Mouse (Mus musculus): ENCODE data around the gene Ldhd. TPM values are rescaled to one million over a fixed set of nuclear protein-coding genes. Genes with fewer than 3 reads are reported as not detected.
"Not testable (repeated sequence)": the region's sequence is repeated elsewhere in the genome, so short reads cannot be mapped to it uniquely, and the experiment has no call there.

The Ldhd gene
- polyA plus RNA-seq, 1 experiment from 2014 or later: 0.60 TPM

GRCm38 (mm10) chr8:111650651-111651050, 20.5 kb upstream of the Ldhd start:
- no peak overlapping the region for H3K9ac ChIP-seq (ENCODE audit: low read depth, low read length)
- no peaks in the 10 kb centered on the region for H3K27me3 ChIP-seq (replicated peaks; ENCODE audit: control insufficient read depth, insufficient read depth, low read length)
- no peak overlapping the region for H3K27ac ChIP-seq (replicated peaks; ENCODE audit: low read depth, low read length)
- H3K36me3 ChIP-seq (ENCODE audit: control insufficient read depth, insufficient read depth, low read length): no peaks in the 10 kb centered on the region
- H3K9me3 ChIP-seq (ENCODE audit: control insufficient read depth, low read length): no peaks in the 10 kb centered on the region
- H3K4me1 ChIP-seq (ENCODE audit: control insufficient read depth, insufficient read depth, low read length): peaks cover 8% of the 10 kb centered on the region; the same call in 1 of the 2 replicates
- DNase-seq (ENCODE audit: low spot score) (no peak), ATAC-seq (ENCODE audit: low read depth) (no peak)
- WGBS: 89% methylated on average over 3 of the region's 3 CpGs
- H3K4me2 ChIP-seq (ENCODE audit: low read depth, low read length): no peak overlapping the region
- H3K4me3 ChIP-seq (ENCODE audit: low read depth, low read length): no peak overlapping the region

DNA sequence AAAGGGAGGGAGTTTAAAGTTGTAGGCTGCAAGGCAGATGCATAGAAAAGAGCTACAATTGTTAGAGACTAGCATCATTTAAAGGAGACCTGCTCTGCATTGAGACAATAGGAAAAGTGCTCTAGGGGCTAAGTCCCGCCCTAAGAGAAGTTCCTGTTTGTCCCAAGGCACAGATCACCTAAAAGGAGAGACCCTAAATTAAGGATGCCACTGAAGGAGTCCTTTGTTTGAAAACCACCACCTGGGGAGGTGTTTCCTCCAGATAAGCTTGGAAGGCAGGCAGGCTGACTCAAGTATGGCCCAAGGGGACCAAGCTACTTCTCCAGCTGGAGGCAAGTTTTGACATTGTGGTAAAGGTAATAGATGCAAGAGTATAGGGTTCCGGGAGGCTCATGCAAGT, 18.7 kb upstream of the Ldhd start:
- WGBS: 44% methylated on average over 2 of the region's 2 CpGs

DNA sequence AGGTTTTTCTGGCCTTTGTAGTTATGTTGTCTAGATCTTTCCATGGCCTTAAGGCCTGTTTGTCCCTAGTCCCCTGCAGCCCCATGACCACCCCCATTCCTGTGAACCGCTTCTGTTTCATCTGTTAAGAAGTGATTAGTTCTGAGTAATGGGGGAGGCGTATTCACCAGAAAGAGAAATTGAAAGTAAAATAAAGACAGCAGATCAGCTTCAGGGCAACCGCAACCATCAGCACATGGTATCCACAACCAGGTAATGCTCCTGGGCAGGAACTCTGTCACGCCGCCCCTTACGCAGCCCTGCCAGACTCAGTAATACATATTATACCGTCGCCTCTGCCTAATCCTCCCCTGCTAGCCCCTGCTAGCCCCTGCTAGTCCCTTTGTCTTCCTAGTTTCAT, 15.5 kb upstream of the Ldhd start:
- ATAC-seq (ENCODE audit: low read depth) (no peak), DNase-seq (ENCODE audit: low spot score) (no peak)
- Histone ChIP-seq H3K4me3 (ENCODE audit: low read depth, low read length) (no peak overlapping the region), H3K4me2 (ENCODE audit: low read depth, low read length) (no peak overlapping the region), H3K4me1 (ENCODE audit: control insufficient read depth, insufficient read depth, low read length) (peaks cover 10% of the 10 kb centered on the region; the same call in 1 of the 2 replicates), H3K27me3 (replicated peaks; ENCODE audit: control insufficient read depth, insufficient read depth, low read length) (no peaks in the 10 kb centered on the region), H3K9ac (ENCODE audit: low read depth, low read length) (no peak overlapping the region), H3K9me3 (ENCODE audit: control insufficient read depth, low read length) (no peaks in the 10 kb centered on the region), H3K27ac (replicated peaks; ENCODE audit: low read depth, low read length) (no peak overlapping the region), H3K36me3 (ENCODE audit: control insufficient read depth, insufficient read depth, low read length) (no peaks in the 10 kb centered on the region)
- WGBS: 97% methylated on average over 8 of the region's 8 CpGs

More for the DNA sequence above, 18.7 kb upstream of the Ldhd start:
- Histone ChIP-seq H3K4me1 (ENCODE audit: control insufficient read depth, insufficient read depth, low read length) (peaks cover 8% of the 10 kb centered on the region; the same call in 1 of the 2 replicates), H3K36me3 (ENCODE audit: control insufficient read depth, insufficient read depth, low read length) (no peaks in the 10 kb centered on the region), H3K27me3 (replicated peaks; ENCODE audit: control insufficient read depth, insufficient read depth, low read length) (no peaks in the 10 kb centered on the region), H3K4me3 (ENCODE audit: low read depth, low read length) (no peak overlapping the region), H3K9me3 (ENCODE audit: control insufficient read depth, low read length) (no peaks in the 10 kb centered on the region), H3K27ac (replicated peaks; ENCODE audit: low read depth, low read length) (no peak overlapping the region), H3K4me2 (ENCODE audit: low read depth, low read length) (no peak overlapping the region), H3K9ac (ENCODE audit: low read depth, low read length) (no peak overlapping the region)
- ATAC-seq (ENCODE audit: low read depth) (no peak), DNase-seq (ENCODE audit: low spot score) (no peak)

- WGBS: 65% methylated on average over 12 of the region's 12 CpGs
- Histone ChIP-seq H3K27ac (replicated peaks; ENCODE audit: low read depth, low read length) (peak overlapping the region; percentile 95), H3K4me2 (ENCODE audit: low read depth, low read length) (peak overlapping the region; percentile 59), H3K4me3 (ENCODE audit: low read depth, low read length) (peak overlapping the region; percentile 81), H3K4me1 (ENCODE audit: control insufficient read depth, insufficient read depth, low read length) (peaks cover 10% of the 10 kb centered on the region; the same call in 1 of the 2 replicates)
- not testable (repeated sequence) for H3K27me3 ChIP-seq (replicated peaks; ENCODE audit: control insufficient read depth, insufficient read depth, low read length); ATAC-seq (ENCODE audit: low read depth); H3K36me3 ChIP-seq (ENCODE audit: control insufficient read depth, insufficient read depth, low read length); DNase-seq (ENCODE audit: low spot score); H3K9me3 ChIP-seq (ENCODE audit: control insufficient read depth, low read length); H3K9ac ChIP-seq (ENCODE audit: low read depth, low read length)
These were observed 14.3 kb upstream of the Ldhd start for GRCm38 (mm10) chr8:111644286-111645051.

DNA sequence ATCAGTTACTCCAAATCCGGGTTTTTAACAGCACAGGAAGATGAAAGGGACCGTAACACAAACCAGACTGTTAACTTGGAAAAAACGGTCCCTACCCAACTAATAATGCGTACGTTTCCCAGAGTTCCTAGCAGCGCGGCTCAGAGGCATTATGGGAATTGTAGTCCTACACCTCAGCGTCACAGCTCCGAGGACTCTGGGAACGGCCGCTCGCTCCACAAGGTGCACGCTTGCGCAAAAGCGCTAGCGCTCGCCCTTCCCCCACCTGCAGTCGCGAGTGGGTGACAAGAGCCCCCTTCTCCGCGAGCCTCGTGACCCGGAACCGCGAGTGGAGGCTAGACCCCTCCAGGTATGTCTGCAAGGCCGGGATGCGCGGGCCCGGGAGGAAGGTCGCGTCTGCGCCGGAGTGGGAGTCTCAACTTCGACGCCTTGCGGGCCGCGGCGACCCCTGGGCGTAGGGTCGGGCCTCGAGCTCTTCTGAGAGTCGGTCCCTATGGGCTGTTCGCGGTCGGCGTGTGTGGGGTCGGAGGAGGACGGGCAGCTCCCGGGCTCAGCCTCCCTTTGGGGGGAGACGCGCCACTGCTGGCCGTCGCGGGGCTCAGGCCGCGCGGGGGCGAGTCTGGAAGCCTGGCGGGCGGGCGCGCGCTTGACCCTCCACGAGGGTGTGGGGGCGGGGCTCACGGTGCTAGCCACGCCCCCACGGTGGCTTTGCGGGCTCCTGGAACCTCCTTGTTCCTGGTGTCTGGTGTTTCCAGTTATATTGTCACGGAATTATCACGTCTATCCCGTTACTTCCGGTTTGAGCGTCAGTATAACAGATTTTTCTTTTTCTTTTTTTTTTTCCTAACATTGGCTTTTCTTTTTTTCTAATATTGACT, 13.3 kb upstream of the Ldhd start, which contains the start of gene Zfp1:
Gene Zfp1 (plus strand): TSS at position 138 of the 878 bp plus-strand sequence.
- WGBS: under 1% methylated on average over 35 of the region's 75 CpGs
- peak within 1 kb of the TSS; percentile 95 for H3K27ac ChIP-seq (replicated peaks; ENCODE audit: low read depth, low read length)
- ATAC-seq (ENCODE audit: low read depth) (peak; percentile 98), DNase-seq (ENCODE audit: low spot score) (peak; percentile 99)
- H3K9ac ChIP-seq (ENCODE audit: low read depth, low read length): peak within 1 kb of the TSS; percentile 95
- peak within 1 kb of the TSS; percentile 81 for H3K4me3 ChIP-seq (ENCODE audit: low read depth, low read length)
- peaks cover 8% of the 10 kb centered on the region; the same call in 1 of the 2 replicates for H3K4me1 ChIP-seq (ENCODE audit: control insufficient read depth, insufficient read depth, low read length)
- peak within 1 kb of the TSS; percentile 59 for H3K4me2 ChIP-seq (ENCODE audit: low read depth, low read length)
- no peaks in the 10 kb centered on the region for H3K27me3 ChIP-seq (replicated peaks; ENCODE audit: control insufficient read depth, insufficient read depth, low read length)
- no peaks in the 10 kb centered on the region for H3K9me3 ChIP-seq (ENCODE audit: control insufficient read depth, low read length)
- no peaks in the 10 kb centered on the region for H3K36me3 ChIP-seq (ENCODE audit: control insufficient read depth, insufficient read depth, low read length)

- DNase-seq (ENCODE audit: low spot score) (no peak), ATAC-seq (ENCODE audit: low read depth) (peak; percentile 42)
- Histone ChIP-seq H3K4me2 (ENCODE audit: low read depth, low read length) (peak overlapping the region; percentile 59), H3K4me1 (ENCODE audit: control insufficient read depth, insufficient read depth, low read length) (0 out of 2 replicates have a peak, but pooled peaks cover 3% of the 10 kb centered on the region), H3K27me3 (replicated peaks; ENCODE audit: control insufficient read depth, insufficient read depth, low read length) (no peaks in the 10 kb centered on the region), H3K9me3 (ENCODE audit: control insufficient read depth, low read length) (no peaks in the 10 kb centered on the region), H3K4me3 (ENCODE audit: low read depth, low read length) (peak overlapping the region; percentile 81), H3K36me3 (ENCODE audit: control insufficient read depth, insufficient read depth, low read length) (no peaks in the 10 kb centered on the region), H3K9ac (ENCODE audit: low read depth, low read length) (peak overlapping the region; percentile 95), H3K27ac (replicated peaks; ENCODE audit: low read depth, low read length) (peak overlapping the region; percentile 95)
- WGBS: 11% methylated on average over 5 of the region's 5 CpGs
These were observed 12.7 kb upstream of the Ldhd start for GRCm38 (mm10) chr8:111642939-111643263.

DNA sequence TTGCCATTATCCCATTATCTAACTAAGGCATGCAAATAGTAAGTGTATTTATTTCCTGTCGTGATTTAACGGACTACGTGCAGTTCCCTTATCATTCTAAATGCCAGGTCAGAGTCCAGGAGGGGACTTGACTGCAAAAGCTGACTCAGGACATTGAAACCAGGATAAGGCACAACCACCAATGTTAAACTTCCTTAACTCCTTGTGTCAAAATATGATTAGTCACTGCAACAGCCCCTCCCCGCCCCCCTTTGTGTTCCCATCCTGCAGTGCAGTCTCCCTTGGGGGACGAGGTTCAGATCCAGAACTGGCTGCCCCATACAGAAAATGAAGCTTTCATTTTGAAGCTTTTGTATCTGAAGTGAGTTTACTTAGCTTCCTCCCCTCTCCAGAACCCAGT, 12.3 kb upstream of the Ldhd start:
- no peak for ATAC-seq (ENCODE audit: low read depth)
- WGBS: 57% methylated on average over 5 of the region's 5 CpGs

GRCm38 (mm10) chr8:111641064-111641463, 10.9 kb upstream of the Ldhd start:
- no peak overlapping the region for H3K9ac ChIP-seq (ENCODE audit: low read depth, low read length)
- H3K9me3 ChIP-seq (ENCODE audit: control insufficient read depth, low read length): no peaks in the 10 kb centered on the region
- H3K36me3 ChIP-seq (ENCODE audit: control insufficient read depth, insufficient read depth, low read length): no peaks in the 10 kb centered on the region
- 94% methylated on average over 2 of the region's 2 CpGs for WGBS
- H3K27ac ChIP-seq (replicated peaks; ENCODE audit: low read depth, low read length): no peak overlapping the region
- H3K4me3 ChIP-seq (ENCODE audit: low read depth, low read length): no peak overlapping the region
- no peak for DNase-seq (ENCODE audit: low spot score)
- ATAC-seq (ENCODE audit: low read depth): no peak
- no peaks in the 10 kb centered on the region for H3K27me3 ChIP-seq (replicated peaks; ENCODE audit: control insufficient read depth, insufficient read depth, low read length)
- 0 out of 2 replicates have a peak, but pooled peaks cover 3% of the 10 kb centered on the region for H3K4me1 ChIP-seq (ENCODE audit: control insufficient read depth, insufficient read depth, low read length)
- no peak overlapping the region for H3K4me2 ChIP-seq (ENCODE audit: low read depth, low read length)

More for the DNA sequence above, 12.3 kb upstream of the Ldhd start:
- Histone ChIP-seq H3K4me2 (ENCODE audit: low read depth, low read length) (peak overlapping the region; percentile 59), H3K4me3 (ENCODE audit: low read depth, low read length) (peak overlapping the region; percentile 81), H3K27ac (replicated peaks; ENCODE audit: low read depth, low read length) (peak overlapping the region; percentile 95), H3K9me3 (ENCODE audit: control insufficient read depth, low read length) (no peaks in the 10 kb centered on the region), H3K9ac (ENCODE audit: low read depth, low read length) (peak overlapping the region; percentile 95), H3K4me1 (ENCODE audit: control insufficient read depth, insufficient read depth, low read length) (0 out of 2 replicates have a peak, but pooled peaks cover 3% of the 10 kb centered on the region), H3K36me3 (ENCODE audit: control insufficient read depth, insufficient read depth, low read length) (no peaks in the 10 kb centered on the region), H3K27me3 (replicated peaks; ENCODE audit: control insufficient read depth, insufficient read depth, low read length) (no peaks in the 10 kb centered on the region)
- no peak for DNase-seq (ENCODE audit: low spot score)

Data from embryonic facial prominence, embryonic 14.5 days (tissue).